Mouse (Mus musculus) myocyte (in vitro differentiated cells): Measurements from ENCODE around the gene Polr2f.

Experiments
- CEBPB ChIP-seq: IDR thresholded peaks from 2 replicates; pipeline ENCODE4 v1.6.1; 2011; ENCODE audit warnings: mild to moderate bottlenecking, moderate library complexity; ENCODE audit not compliant: poor library complexity, insufficient read depth, severe bottlenecking
- E2F4 ChIP-seq: IDR thresholded peaks from one replicate; pipeline ENCODE4 v1.6.1; 2011; ENCODE audit warnings: mild to moderate bottlenecking, control low read depth, moderate library complexity; ENCODE audit not compliant: insufficient read depth
- MAX ChIP-seq: IDR thresholded peaks from one replicate; pipeline ENCODE4 v1.6.1; 2011; ENCODE audit warnings: low read depth, mild to moderate bottlenecking, control low read depth
- POLR2A ChIP-seq: IDR thresholded peaks from one replicate; pipeline ENCODE4 v1.6.1; 2011; ENCODE audit warnings: low read depth, mild to moderate bottlenecking, control low read depth, moderate library complexity; ENCODE audit not compliant: insufficient read length
- POLR2AphosphoS2 ChIP-seq: IDR thresholded peaks from one replicate; pipeline ENCODE4 v1.6.1; 2011; ENCODE audit warnings: low read depth, control low read depth; ENCODE audit not compliant: insufficient read length
- SRF ChIP-seq: IDR thresholded peaks from one replicate; pipeline ENCODE4 v1.6.1; 2011; ENCODE audit warnings: low read depth; ENCODE audit not compliant: control insufficient read depth, insufficient read length
- USF1 ChIP-seq: IDR thresholded peaks from one replicate; pipeline ENCODE4 v1.6.1; 2011; ENCODE audit warnings: low read depth, mild to moderate bottlenecking, control low read depth, moderate library complexity

DNA sequence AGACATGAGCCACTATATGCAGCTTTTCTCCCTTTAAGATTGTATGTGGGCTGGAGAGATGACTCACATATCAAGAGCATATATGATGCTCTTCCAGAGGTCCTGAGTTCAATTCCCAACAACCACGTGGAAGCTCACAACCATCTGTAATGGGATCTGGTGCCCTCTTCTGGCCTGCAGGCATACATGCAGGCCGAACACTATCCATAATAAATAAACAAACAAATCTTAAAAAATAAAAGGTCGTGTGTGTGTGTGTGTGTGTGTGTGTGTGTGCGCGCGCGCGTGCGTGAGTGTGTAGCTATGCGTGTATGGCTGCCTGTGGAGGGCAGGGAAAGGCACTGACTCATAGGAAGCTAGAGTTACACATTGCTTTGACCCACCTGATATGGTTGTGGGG lies 1.2 kb upstream of the Polr2f start:
- TF ChIP-seq POLR2AphosphoS2, result no peak
- TF ChIP-seq POLR2A, result no peak
- no peak for TF ChIP-seq CEBPB
- no peak for TF ChIP-seq MAX
- TF ChIP-seq USF1, result no peak
- no peak for TF ChIP-seq E2F4
- no peak for TF ChIP-seq SRF
